Mouse (Mus musculus): ENCODE results near the gene Tbl1xr1.

Tbl1xr1 gene

GRCm38 (mm10) chr3:22221557-22221956, 145.1 kb downstream of the Tbl1xr1 start:
- DNase-seq = no peak

- peak; percentile 4 for DNase-seq
Observed at GRCm38 (mm10) chr3:22222351-22222750, 145.9 kb downstream of the Tbl1xr1 start.

- DNase-seq = no peak
Observed at GRCm38 (mm10) chr3:22223023-22223422, 146.6 kb downstream of the Tbl1xr1 start.

- DNase-seq = no peak
Observed at GRCm38 (mm10) chr3:22228052-22228451, 151.6 kb downstream of the Tbl1xr1 start.

- no peak for DNase-seq
Observed at GRCm38 (mm10) chr3:22230635-22231034, 154.2 kb downstream of the Tbl1xr1 start.

GRCm38 (mm10) chr3:22238106-22238900, 161.9 kb downstream of the Tbl1xr1 start:
- no peak for DNase-seq
